In genomic region chr15:79286141-79286540, GRCm38 (mm10) we compare ENCODE assay signal across 31 mouse cellular contexts. TPM values are rescaled to one million over a fixed set of nuclear protein-coding genes. Genes with fewer than 3 reads are reported as not detected.
DNase-seq lines count a peak whose midpoint lies in the region; ATAC-seq and TF ChIP-seq lines count a peak whose summit lies in the region.
"Had no signal": no experiment of that assay in that cellular context is flagged by ENCODE, and none has a peak within 500 bp of the region (broad histone marks: within the 10 kb centered on the region; RNA-seq: fewer than 3 reads in every experiment).

No protein-coding gene starts in this region.

- TF ChIP-seq CTCF in gastrocnemius, adult 2 months (IDR thresholded peaks at IDR 0.05): no peak

- peak; percentile 7 for ATAC-seq in intestine, embryonic 15.5 days
- peak; percentile 21; the same call in 1 of the 2 replicates for ATAC-seq in kidney, embryonic 16.5 days (ENCODE audit: low FRiP score, low TSS enrichment)
- ATAC-seq: forebrain, embryonic 16.5 days; inflammation-experienced regulatory T-cells, adult 6 months had no signal

- no peak overlapping the region for H3K9ac ChIP-seq in intestine, embryonic 15.5 days
- no peak overlapping the region; the same call in 1 of the 2 replicates for H3K9ac ChIP-seq in kidney, embryonic 16.5 days (replicated peaks; ENCODE audit: low read length)
- H3K9ac ChIP-seq: hindbrain, embryonic 15.5 days; limb, embryonic 13.5 days; lung, embryonic 15.5 days; midbrain, embryonic 12.5 days; neural tube, embryonic 13.5 days had no signal

- peak overlapping the region; percentile 49; the same call in 1 of the 2 replicates for H3K4me2 ChIP-seq in intestine, embryonic 15.5 days (replicated peaks)
- no peak overlapping the region for H3K4me2 ChIP-seq in kidney, embryonic 16.5 days (replicated peaks; ENCODE audit: low read depth, low read length)
- H3K4me2 ChIP-seq: hindbrain, embryonic 15.5 days; limb, embryonic 13.5 days; liver, embryonic 11.5 days; lung, embryonic 15.5 days; midbrain, embryonic 12.5 days; neural tube, embryonic 13.5 days had no signal

- intact Hi-C loops in gastrocnemius, adult 2 months (cut with DNase I): no loop called here

- H3K4me1 ChIP-seq in intestine, embryonic 15.5 days (replicated peaks): peaks cover 24% of the 10 kb centered on the region; the same call in 1 of the 2 replicates
- H3K4me1 ChIP-seq in kidney, embryonic 16.5 days (ENCODE audit: insufficient read depth, low read length): peaks cover 5% of the 10 kb centered on the region; the same call in 1 of the 2 replicates
- H3K4me1 ChIP-seq: hindbrain, embryonic 15.5 days; limb, embryonic 13.5 days; midbrain, embryonic 12.5 days; neural tube, embryonic 13.5 days had no signal

- H3K4me3 ChIP-seq in intestine, embryonic 15.5 days (replicated peaks): no peak overlapping the region
- no peak overlapping the region for H3K4me3 ChIP-seq in kidney, embryonic 16.5 days (ENCODE audit: low read length)
- H3K4me3 ChIP-seq in gastrocnemius, adult 2 months: no peak overlapping the region
- H3K4me3 ChIP-seq: erythroblast, embryonic 14.5 days; hindbrain, embryonic 10.5 days; hindbrain, embryonic 15.5 days; layer of hippocampus, adult 2 months; limb, embryonic 13.5 days; lung, embryonic 15.5 days; megakaryocyte, embryonic 14.5 days; midbrain, embryonic 12.5 days; neural tube, embryonic 13.5 days had no signal

- H3K36me3 ChIP-seq in intestine, embryonic 15.5 days: no peaks in the 10 kb centered on the region
- no peaks in the 10 kb centered on the region; the same call in none of the 2 replicates for H3K36me3 ChIP-seq in kidney, embryonic 16.5 days (ENCODE audit: insufficient read depth, low read length)
- H3K36me3 ChIP-seq: hindbrain, embryonic 15.5 days; lung, embryonic 15.5 days had no signal

- no peaks in the 10 kb centered on the region for H3K9me3 ChIP-seq in intestine, embryonic 15.5 days
- no peaks in the 10 kb centered on the region for H3K9me3 ChIP-seq in kidney, embryonic 16.5 days (ENCODE audit: low read length)
- H3K9me3 ChIP-seq: hindbrain, embryonic 10.5 days; hindbrain, embryonic 15.5 days; limb, embryonic 13.5 days; lung, embryonic 15.5 days; megakaryocyte, embryonic 14.5 days; midbrain, embryonic 12.5 days; neural tube, embryonic 13.5 days had no signal

- WGBS in intestine, embryonic 15.5 days: 82% methylated on average over 7 of the region's 7 CpGs
- WGBS in kidney, embryonic 16.5 days: 77% methylated on average over 7 of the region's 7 CpGs

- DNase-seq in kidney, adult 18-20 months: peak; percentile 61
- peak; percentile 76 to 77 for DNase-seq in kidney, postnatal 36 days
- no peak for DNase-seq in gastrocnemius, adult 2 months
- no peak for DNase-seq in lung, postnatal 25 days (ENCODE audit: low spot score)
- no peak for DNase-seq in ovary, postnatal 10 days (ENCODE audit: low spot score)
- DNase-seq: adrenal gland, postnatal 10 days; cerebellum, adult 11 months; cerebellum, adult 9-11 months; gastrocnemius, postnatal 10 days; heart, postnatal 14 days; lung, postnatal 36 days; thymus, adult 18-20 months; thymus, postnatal 36 days had no signal

- peak overlapping the region; percentile 57 for H3K27ac ChIP-seq in intestine, embryonic 15.5 days
- peak overlapping the region; percentile 77 for H3K27ac ChIP-seq in kidney, embryonic 16.5 days (ENCODE audit: low read length)
- H3K27ac ChIP-seq in gastrocnemius, adult 2 months: no peak overlapping the region
- H3K27ac ChIP-seq: hindbrain, embryonic 10.5 days; hindbrain, embryonic 15.5 days; layer of hippocampus, adult 2 months; limb, embryonic 13.5 days; lung, embryonic 15.5 days; midbrain, embryonic 12.5 days; neural tube, embryonic 13.5 days had no signal

- no peaks in the 10 kb centered on the region for H3K27me3 ChIP-seq in intestine, embryonic 15.5 days (replicated peaks)
- no peaks in the 10 kb centered on the region for H3K27me3 ChIP-seq in kidney, embryonic 16.5 days (ENCODE audit: insufficient read depth, low read length)
- H3K27me3 ChIP-seq: hindbrain, embryonic 15.5 days; limb, embryonic 13.5 days; lung, embryonic 15.5 days; midbrain, embryonic 12.5 days; neural tube, embryonic 13.5 days; Patski had no signal

RNA-seq across cellular contexts. Expression of gene Baiap2l2, which starts 0.8 kb away (rescaled TPM):
- polyA plus RNA-seq in intestine, embryonic 15.5 days (2015; fragmentation: Nextera tagmentation; extraction: Ambion mirVana): 12.3 and 14.7 TPM in 2 replicates
- polyA plus RNA-seq in kidney, embryonic 16.5 days (2015; fragmentation: Nextera tagmentation; extraction: Ambion mirVana): 12.5 and 17.7 TPM in 2 replicates
- 1 to 10 TPM; 3.1 to 3.2 TPM for total RNA-seq in gastrocnemius, adult 2 months (2021)
- total RNA-seq: common myeloid progenitor, adult 5-6 weeks had no signal
- polyA plus RNA-seq: erythroblast, embryonic 14.5 days had no signal

RNA-seq across cellular contexts. Expression of gene Slc16a8, which starts 31.6 kb away (rescaled TPM):
- polyA plus RNA-seq in intestine, embryonic 15.5 days (2015; fragmentation: Nextera tagmentation; extraction: Ambion mirVana): 0.16 TPM in 1 of 2 replicates, not detected in the other
- 0.24 and 0.30 TPM in 2 replicates for polyA plus RNA-seq in kidney, embryonic 16.5 days (2015; fragmentation: Nextera tagmentation; extraction: Ambion mirVana)
- total RNA-seq in gastrocnemius, adult 2 months (2021): under 1 TPM; 0.13 to 0.53 TPM
- total RNA-seq: common myeloid progenitor, adult 5-6 weeks; layer of hippocampus, adult 2 months had no signal
- polyA plus RNA-seq: erythroblast, embryonic 14.5 days; forebrain, embryonic 11.5 days; inflammation-experienced regulatory T-cells, adult 6 months; liver, embryonic 16.5 days had no signal

RNA-seq across cellular contexts. Expression of gene Pla2g6, which starts 42.0 kb away (rescaled TPM):
- 20.2 and 21.6 TPM in 2 replicates for polyA plus RNA-seq in intestine, embryonic 15.5 days (2015; fragmentation: Nextera tagmentation; extraction: Ambion mirVana)
- 18.3 and 21.1 TPM in 2 replicates for polyA plus RNA-seq in kidney, embryonic 16.5 days (2015; fragmentation: Nextera tagmentation; extraction: Ambion mirVana)
- total RNA-seq in gastrocnemius, adult 2 months (2021): 10 to 100 TPM; 19.4 to 20.1 TPM

RNA-seq across cellular contexts. Expression of gene Gm49486, which starts 57.0 kb away (rescaled TPM):
- 0.27 and 0.35 TPM in 2 replicates for polyA plus RNA-seq in intestine, embryonic 15.5 days (2015; fragmentation: Nextera tagmentation; extraction: Ambion mirVana)
- polyA plus RNA-seq in kidney, embryonic 16.5 days (2015; fragmentation: Nextera tagmentation; extraction: Ambion mirVana): 0.55 and 0.72 TPM in 2 replicates
- total RNA-seq in gastrocnemius, adult 2 months (2021): 1 to 10 TPM in 1 of 2 experiments, under 1 TPM in 1; 0.10 to 1.0 TPM
- total RNA-seq: common myeloid progenitor, adult 5-6 weeks had no signal
- polyA plus RNA-seq: erythroblast, embryonic 14.5 days; inflammation-experienced regulatory T-cells, adult 6 months had no signal

RNA-seq across cellular contexts. Expression of gene Pick1, which starts 57.2 kb away (rescaled TPM):
- 44.2 and 50.1 TPM in 2 replicates for polyA plus RNA-seq in intestine, embryonic 15.5 days (2015; fragmentation: Nextera tagmentation; extraction: Ambion mirVana)
- 56.9 and 57.8 TPM in 2 replicates for polyA plus RNA-seq in kidney, embryonic 16.5 days (2015; fragmentation: Nextera tagmentation; extraction: Ambion mirVana)
- 10 to 100 TPM; 33.6 to 35.0 TPM for total RNA-seq in gastrocnemius, adult 2 months (2021)

Comparison
In these comparisons a context has a peak if more than half of its experiments do, and no peak if none do; other contexts are left out.
1. DNase-seq: peak in kidney, adult 18-20 months (single experiment) and kidney, postnatal 36 days (2 of 2); none in gastrocnemius, adult 2 months (single experiment), lung, postnatal 25 days (single experiment) and ovary, postnatal 10 days (single experiment).